Mouse (Mus musculus) thymus, postnatal 0 days (tissue): ENCODE results near the gene Hexdc. TPM values are rescaled to one million over a fixed set of nuclear protein-coding genes. Genes with fewer than 3 reads are reported as not detected.

Source experiments
- DNase-seq: peaks from one replicate; pipeline ENCODE4 v3.0.0-alpha.2; 2015; ENCODE audit warnings: low spot score
- polyA plus RNA-seq: library from polyadenylated mRNA; unstranded; fragments of >200 nt; fragmentation: Nextera tagmentation; extraction: Ambion mirVana; gene quantifications from 2 replicates; pipeline ENCODE4 v1.2.1, GENCODE M21; 2015

The Hexdc gene
- polyA plus RNA-seq, 1 experiment from 2014 or later: 3.0 TPM

- DNase-seq: peak; percentile 21
These were observed 24.1 kb downstream of the Hexdc start for GRCm38 (mm10) chr11:121228129-121229017.

- peak; percentile 89 for DNase-seq
These were observed 24.8 kb downstream of the Hexdc start, which contains the start of gene Cybc1 for GRCm38 (mm10) chr11:121229018-121229439. Gene Cybc1 (minus strand): TSS chr11:121229322.

GRCm38 (mm10) chr11:121231191-121231590 is 27.0 kb downstream of the Hexdc start:
- no peak for DNase-seq

- DNase-seq: no peak
These were observed 27.5 kb downstream of the Hexdc start for GRCm38 (mm10) chr11:121231628-121232291.

- no peak for DNase-seq
These were observed 28.5 kb downstream of the Hexdc start for GRCm38 (mm10) chr11:121232706-121233105.

- DNase-seq: peak; percentile 80
These were observed 31.4 kb downstream of the Hexdc start for GRCm38 (mm10) chr11:121235475-121236238.

- peak; percentile 100 for DNase-seq
These were observed 32.5 kb downstream of the Hexdc start, which contains the start of gene Narf for GRCm38 (mm10) chr11:121236564-121237344. Gene Narf (plus strand): TSS chr11:121237253.

GRCm38 (mm10) chr11:121237345-121238128 is 33.3 kb downstream of the Hexdc start:
- peak; percentile 65 for DNase-seq

GRCm38 (mm10) chr11:121239669-121240068 is 35.4 kb downstream of the Hexdc start:
- DNase-seq: no peak

- DNase-seq: no peak
These were observed 46.0 kb downstream of the Hexdc start for GRCm38 (mm10) chr11:121250196-121250595.

GRCm38 (mm10) chr11:121259160-121260100 is 55.2 kb downstream of the Hexdc start, which contains the start of gene Foxk2:
Gene Foxk2 (plus strand): TSS chr11:121259990.
- DNase-seq: peak; percentile 94

GRCm38 (mm10) chr11:121260211-121260906 is 56.1 kb downstream of the Hexdc start:
- peak; percentile 43 for DNase-seq

- DNase-seq: no peak
These were observed 56.8 kb downstream of the Hexdc start for GRCm38 (mm10) chr11:121261074-121261473.

Other genes with a start within 250 kb of the Hexdc start
- gene Csnk1d, start 213.1 kb upstream of the Hexdc start, polyA plus RNA-seq: 77.6 and 85.8 TPM in 2 replicates
- 17.9 and 25.7 TPM in 2 replicates for gene Cd7, start 165.0 kb upstream of the Hexdc start, polyA plus RNA-seq
- 0.27 and 0.53 TPM in 2 replicates for gene Sectm1b, start 140.9 kb upstream of the Hexdc start, polyA plus RNA-seq
- gene Sectm1a, start 123.2 kb upstream of the Hexdc start, polyA plus RNA-seq: 2.5 and 4.1 TPM in 2 replicates
- gene Tex19.2, start 85.8 kb upstream of the Hexdc start, polyA plus RNA-seq: 0.10 and 0.13 TPM in 2 replicates
- not detected in 2 replicates for gene Tex19.1, start 58.3 kb upstream of the Hexdc start, polyA plus RNA-seq
- 0.37 and 0.61 TPM in 2 replicates for gene Uts2r, start 44.2 kb upstream of the Hexdc start, polyA plus RNA-seq
- 15.7 TPM in 2 replicates for gene Ogfod3, start 278 bp downstream of the Hexdc start, polyA plus RNA-seq
- gene Cybc1, start 24.9 kb downstream of the Hexdc start, polyA plus RNA-seq: 66.9 and 68.0 TPM in 2 replicates
- 28.5 and 41.6 TPM in 2 replicates for gene Narf, start 32.8 kb downstream of the Hexdc start, polyA plus RNA-seq
- gene Foxk2, start 55.6 kb downstream of the Hexdc start, polyA plus RNA-seq: 5.2 and 7.0 TPM in 2 replicates
- 57.6 and 58.9 TPM in 2 replicates for gene Wdr45b, start 150.0 kb downstream of the Hexdc start, polyA plus RNA-seq
- gene Rab40b, start 183.8 kb downstream of the Hexdc start, polyA plus RNA-seq: 0.64 and 1.0 TPM in 2 replicates
- 7.4 and 7.8 TPM in 2 replicates for gene Fn3krp, start 217.0 kb downstream of the Hexdc start, polyA plus RNA-seq
- gene Fn3k, start 230.5 kb downstream of the Hexdc start, polyA plus RNA-seq: 6.8 and 6.9 TPM in 2 replicates
- 45.5 and 51.7 TPM in 2 replicates for gene Tbcd, start 247.5 kb downstream of the Hexdc start, polyA plus RNA-seq